Mouse (Mus musculus): ENCODE results near the gene Adgrb2. TPM values are rescaled to one million over a fixed set of nuclear protein-coding genes. Genes with fewer than 3 reads are reported as not detected.

The Adgrb2 gene
- polyA plus RNA-seq, 1 experiment from 2014 or later, result 1.2 TPM

GRCm38 (mm10) chr4:130063191-130063590 lies 78.5 kb downstream of the Adgrb2 start:
- Histone ChIP-seq H3K4me2 (ENCODE audit: low read depth, low read length) (no peak overlapping the region), H3K9ac (ENCODE audit: low read length) (no peak overlapping the region), H3K36me3 (ENCODE audit: control insufficient read depth, insufficient read depth) (no peaks in the 10 kb centered on the region), H3K27ac (ENCODE audit: low read length) (no peak overlapping the region), H3K4me3 (ENCODE audit: low read length) (no peak overlapping the region), H3K9me3 (replicated peaks; ENCODE audit: control insufficient read depth, low read length) (no peaks in the 10 kb centered on the region), H3K4me1 (ENCODE audit: control insufficient read depth, insufficient read depth, low read length) (no peaks in the 10 kb centered on the region), H3K27me3 (ENCODE audit: control insufficient read depth, insufficient read depth, low read length) (peaks cover 3% of the 10 kb centered on the region; the same call in 1 of the 2 replicates)
- WGBS, result 57% methylated on average over 7 of the region's 7 CpGs
- ATAC-seq (replicated peaks; ENCODE audit: extremely low read depth, insufficient read depth, low FRiP score), result no peak

GRCm38 (mm10) chr4:130066816-130067215 lies 82.1 kb downstream of the Adgrb2 start:
- Histone ChIP-seq H3K9me3 (replicated peaks; ENCODE audit: control insufficient read depth, low read length) (no peaks in the 10 kb centered on the region), H3K4me3 (ENCODE audit: low read length) (no peak overlapping the region), H3K27me3 (ENCODE audit: control insufficient read depth, insufficient read depth, low read length) (peaks cover 3% of the 10 kb centered on the region; the same call in 1 of the 2 replicates), H3K4me2 (ENCODE audit: low read depth, low read length) (no peak overlapping the region), H3K36me3 (ENCODE audit: control insufficient read depth, insufficient read depth) (no peaks in the 10 kb centered on the region), H3K4me1 (ENCODE audit: control insufficient read depth, insufficient read depth, low read length) (no peaks in the 10 kb centered on the region), H3K9ac (ENCODE audit: low read length) (no peak overlapping the region), H3K27ac (ENCODE audit: low read length) (no peak overlapping the region)
- 17% methylated on average over 8 of the region's 8 CpGs for WGBS
- ATAC-seq (replicated peaks; ENCODE audit: extremely low read depth, insufficient read depth, low FRiP score), result no peak

- peaks cover 5% of the 10 kb centered on the region; the same call in 1 of the 2 replicates for H3K27me3 ChIP-seq (ENCODE audit: control insufficient read depth, insufficient read depth, low read length)
- no peaks in the 10 kb centered on the region for H3K9me3 ChIP-seq (replicated peaks; ENCODE audit: control insufficient read depth, low read length)
- ATAC-seq (replicated peaks; ENCODE audit: extremely low read depth, insufficient read depth, low FRiP score), result no peak
- H3K27ac ChIP-seq (ENCODE audit: low read length), result no peak overlapping the region
- H3K4me1 ChIP-seq (ENCODE audit: control insufficient read depth, insufficient read depth, low read length), result no peaks in the 10 kb centered on the region
- no peak overlapping the region for H3K9ac ChIP-seq (ENCODE audit: low read length)
- 58% methylated on average over 3 of the region's 3 CpGs for WGBS
- no peaks in the 10 kb centered on the region for H3K36me3 ChIP-seq (ENCODE audit: control insufficient read depth, insufficient read depth)
- H3K4me3 ChIP-seq (ENCODE audit: low read length), result no peak overlapping the region
- H3K4me2 ChIP-seq (ENCODE audit: low read depth, low read length), result no peak overlapping the region
Measured at GRCm38 (mm10) chr4:130070523-130070922, 85.9 kb downstream of the Adgrb2 start.

GRCm38 (mm10) chr4:130071758-130072157 lies 87.1 kb downstream of the Adgrb2 start:
- ATAC-seq (replicated peaks; ENCODE audit: extremely low read depth, insufficient read depth, low FRiP score), result no peak
- Histone ChIP-seq H3K4me1 (ENCODE audit: control insufficient read depth, insufficient read depth, low read length) (no peaks in the 10 kb centered on the region), H3K9ac (ENCODE audit: low read length) (no peak overlapping the region), H3K4me3 (ENCODE audit: low read length) (no peak overlapping the region), H3K9me3 (replicated peaks; ENCODE audit: control insufficient read depth, low read length) (no peaks in the 10 kb centered on the region), H3K4me2 (ENCODE audit: low read depth, low read length) (no peak overlapping the region), H3K36me3 (ENCODE audit: control insufficient read depth, insufficient read depth) (no peaks in the 10 kb centered on the region), H3K27me3 (ENCODE audit: control insufficient read depth, insufficient read depth, low read length) (peaks cover 8% of the 10 kb centered on the region; the same call in 1 of the 2 replicates), H3K27ac (ENCODE audit: low read length) (no peak overlapping the region)
- 79% methylated on average over 2 of the region's 2 CpGs for WGBS

Other genes with a start within 250 kb of the Adgrb2 start
- gene Khdrbs1, start 242.6 kb upstream of the Adgrb2 start, polyA plus RNA-seq (2015; fragmentation: Nextera tagmentation; extraction: Ambion mirVana), result 63.4 and 65.8 TPM in 2 replicates
- 352 and 364 TPM in 2 replicates for gene Ptp4a2, start 173.7 kb upstream of the Adgrb2 start, polyA plus RNA-seq (2015; fragmentation: Nextera tagmentation; extraction: Ambion mirVana)
- gene Spocd1, start 55.6 kb upstream of the Adgrb2 start, polyA plus RNA-seq (2015; fragmentation: Nextera tagmentation; extraction: Ambion mirVana), result 0.22 and 0.35 TPM in 2 replicates
- gene Col16a1, start 63.0 kb downstream of the Adgrb2 start, polyA plus RNA-seq (2015; fragmentation: Nextera tagmentation; extraction: Ambion mirVana), result 26.6 and 37.7 TPM in 2 replicates
- gene Pef1, start 117.7 kb downstream of the Adgrb2 start, polyA plus RNA-seq (2015; fragmentation: Nextera tagmentation; extraction: Ambion mirVana), result 61.9 and 62.9 TPM in 2 replicates
- 0.19 TPM in 1 of 2 replicates, not detected in the other for gene Hcrtr1, start 154.5 kb downstream of the Adgrb2 start, polyA plus RNA-seq (2015; fragmentation: Nextera tagmentation; extraction: Ambion mirVana)
- gene Tinagl1, start 190.3 kb downstream of the Adgrb2 start, polyA plus RNA-seq (2015; fragmentation: Nextera tagmentation; extraction: Ambion mirVana), result 61.2 and 70.6 TPM in 2 replicates
- gene Gm853, start 237.5 kb downstream of the Adgrb2 start, polyA plus RNA-seq (2015; fragmentation: Nextera tagmentation; extraction: Ambion mirVana), result not detected in 2 replicates